Mouse (Mus musculus) hindbrain, embryonic 16.5 days (tissue): Measurements from ENCODE around the gene Zfp697. TPM values are rescaled to one million over a fixed set of nuclear protein-coding genes. Genes with fewer than 3 reads are reported as not detected.

Experiments
- ATAC-seq: fragments of 200-750 bp; cut with Nextera tagmentation; 2 replicates; pipeline ENCODE4 v1.8.0; 2017; ENCODE audit warnings: moderate TSS enrichment, moderate library complexity
- H3K27ac ChIP-seq: fragments of 300-500 bp; sonication (generic); 2 replicates; pipeline ENCODE4 v1.5.1; 2014; ENCODE audit warnings: low read depth, mild to moderate bottlenecking, control low read depth, low read length, moderate library complexity
- H3K27me3 ChIP-seq: fragments of 300-500 bp; sonication (generic); replicated peaks from 2 replicates; pipeline ENCODE4 v1.6.1; 2014; ENCODE audit warnings: low read length; ENCODE audit not compliant: control insufficient read depth, insufficient read depth
- H3K36me3 ChIP-seq: fragments of 300-500 bp; sonication (generic); 2 replicates; pipeline ENCODE4 v1.6.1; 2014; ENCODE audit warnings: mild to moderate bottlenecking, low read length, moderate library complexity, mixed read lengths; ENCODE audit not compliant: control insufficient read depth, insufficient read depth
- H3K4me1 ChIP-seq: fragments of 300-500 bp; sonication (generic); 2 replicates; pipeline ENCODE4 v1.6.1; 2014; ENCODE audit warnings: low read depth, low read length; ENCODE audit not compliant: control insufficient read depth, insufficient read depth
- H3K4me2 ChIP-seq: fragments of 300-500 bp; sonication (generic); 2 replicates; pipeline ENCODE4 v1.6.1; 2014; ENCODE audit warnings: mild to moderate bottlenecking, low read length, control low read depth, moderate library complexity
- H3K4me3 ChIP-seq: fragments of 300-500 bp; sonication (generic); 2 replicates; pipeline ENCODE4 v1.5.1; 2014; ENCODE audit warnings: mild to moderate bottlenecking, low read length, control low read depth, moderate library complexity
- H3K9ac ChIP-seq: fragments of 300-500 bp; sonication (generic); 2 replicates; pipeline ENCODE4 v1.6.1; 2014; ENCODE audit warnings: low read depth, mild to moderate bottlenecking, control low read depth, low read length, moderate library complexity
- H3K9me3 ChIP-seq: fragments of 300-500 bp; sonication (generic); 2 replicates; pipeline ENCODE4 v1.6.1; 2014; ENCODE audit warnings: mild to moderate bottlenecking, low read length, moderate library complexity; ENCODE audit not compliant: control insufficient read depth
- WGBS: fragments of 180-500 bp; shearing (Covaris S2); extraction: QIAGEN DNeasy Blood & Tissue Kit; methylation state at CpG from one replicate; pipeline ENCODE4 v1.1.7; 2014; 5-methylcytosine and 5-hydroxymethylcytosine counted together
- polyA plus RNA-seq: library from polyadenylated mRNA; unstranded; fragments of >200 nt; fragmentation: Nextera tagmentation; extraction: Ambion mirVana; gene quantifications from 2 replicates; pipeline ENCODE4 v1.2.1, GENCODE M21; 2015

Gene Zfp697
- polyA plus RNA-seq, 1 experiment from 2014 or later = 15.1 TPM

- no peak for ATAC-seq
- Histone ChIP-seq H3K4me2 (no peak overlapping the region), H3K27ac (no peak overlapping the region), H3K9ac (no peak overlapping the region), H3K9me3 (no peaks in the 10 kb centered on the region), H3K27me3 (no peaks in the 10 kb centered on the region), H3K4me1 (peaks cover 12% of the 10 kb centered on the region), H3K36me3 (no peaks in the 10 kb centered on the region), H3K4me3 (no peak overlapping the region)
- WGBS = 87% methylated on average over 17 of the region's 17 CpGs
These were observed 41.3 kb upstream of the Zfp697 start for GRCm38 (mm10) chr3:98340818-98341594.

GRCm38 (mm10) chr3:98343235-98343634 is 39.0 kb upstream of the Zfp697 start:
- Histone ChIP-seq H3K4me3 (no peak overlapping the region), H3K9me3 (no peaks in the 10 kb centered on the region), H3K4me1 (peaks cover 4% of the 10 kb centered on the region), H3K4me2 (no peak overlapping the region), H3K27me3 (no peaks in the 10 kb centered on the region), H3K9ac (no peak overlapping the region), H3K36me3 (no peaks in the 10 kb centered on the region), H3K27ac (no peak overlapping the region)
- WGBS = 95% methylated on average over 3 of the region's 3 CpGs
- ATAC-seq = no peak

DNA sequence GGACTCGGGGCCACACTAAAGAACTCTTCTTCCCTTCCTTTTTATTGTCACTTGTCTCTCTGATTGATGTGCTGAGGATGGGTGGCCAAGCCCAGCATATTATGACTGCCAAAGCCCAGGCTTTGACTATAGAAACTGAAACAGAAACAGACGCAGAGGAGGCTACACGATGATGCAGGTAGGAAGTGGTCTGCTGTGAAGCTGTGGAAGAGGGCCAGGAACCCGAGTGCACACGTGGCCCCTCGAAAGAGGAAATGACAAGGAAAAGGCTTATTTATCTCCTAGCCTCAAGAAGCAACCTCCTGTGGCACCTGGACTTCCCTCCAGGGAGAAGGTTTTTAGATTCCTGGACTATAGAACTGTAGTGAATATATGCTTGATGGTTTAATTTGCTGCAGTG is 34.2 kb upstream of the Zfp697 start:
- Histone ChIP-seq H3K9ac (no peak overlapping the region), H3K27me3 (no peaks in the 10 kb centered on the region), H3K27ac (no peak overlapping the region), H3K9me3 (no peaks in the 10 kb centered on the region), H3K4me3 (no peak overlapping the region), H3K4me2 (no peak overlapping the region), H3K4me1 (no peaks in the 10 kb centered on the region), H3K36me3 (no peaks in the 10 kb centered on the region)
- WGBS = 81% methylated on average over 6 of the region's 6 CpGs
- ATAC-seq = no peak

DNA sequence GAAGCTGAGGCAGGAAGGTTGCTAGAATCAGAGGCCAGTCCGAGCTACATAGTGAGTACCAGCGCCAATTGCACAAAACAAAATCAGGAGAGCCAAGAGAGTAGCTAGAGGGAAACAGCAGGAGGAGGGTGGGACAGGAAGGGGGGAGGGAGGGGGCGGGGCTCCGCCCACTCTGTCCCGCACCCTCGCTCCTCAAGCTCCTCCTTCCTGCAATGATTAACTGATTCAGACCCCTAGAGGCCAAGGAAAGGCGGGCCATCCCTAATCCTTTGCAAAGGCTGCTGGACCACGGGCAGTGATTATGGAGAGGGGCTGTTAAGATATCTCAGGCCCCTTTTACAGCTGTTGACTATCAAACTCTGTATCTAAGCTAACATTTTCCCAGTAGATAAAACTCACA is 33.6 kb upstream of the Zfp697 start:
- H3K9ac ChIP-seq = no peak overlapping the region
- H3K27ac ChIP-seq = no peak overlapping the region
- no peaks in the 10 kb centered on the region for H3K9me3 ChIP-seq
- no peaks in the 10 kb centered on the region for H3K4me1 ChIP-seq
- no peaks in the 10 kb centered on the region for H3K36me3 ChIP-seq
- H3K27me3 ChIP-seq = no peaks in the 10 kb centered on the region
- 25% methylated on average over 8 of the region's 8 CpGs for WGBS
- no peak overlapping the region for H3K4me3 ChIP-seq
- H3K4me2 ChIP-seq = no peak overlapping the region
- ATAC-seq = no peak

DNA sequence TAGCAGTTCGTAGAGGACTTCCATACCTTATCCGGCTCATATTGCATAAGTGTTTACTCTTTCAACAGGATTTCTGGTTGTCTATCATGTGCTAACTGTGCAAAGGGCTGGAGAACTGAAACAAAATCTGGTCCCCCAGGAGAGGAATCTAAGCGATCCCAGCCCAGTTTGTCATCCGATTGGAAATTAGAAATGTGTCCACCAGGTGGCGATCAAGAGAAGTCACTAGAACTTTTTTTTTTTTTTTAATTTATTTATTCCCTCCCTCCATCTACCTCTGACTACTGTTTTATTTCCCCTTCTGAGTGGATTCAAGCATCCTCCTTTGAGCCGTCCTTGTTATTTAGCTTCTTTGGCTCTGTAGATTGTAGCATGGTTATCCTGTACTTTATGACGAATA is 28.4 kb upstream of the Zfp697 start:
- Histone ChIP-seq H3K4me3 (no peak overlapping the region), H3K27me3 (no peaks in the 10 kb centered on the region), H3K36me3 (no peaks in the 10 kb centered on the region), H3K9me3 (no peaks in the 10 kb centered on the region), H3K27ac (no peak overlapping the region), H3K9ac (no peak overlapping the region), H3K4me1 (peaks cover 4% of the 10 kb centered on the region; the same call in 1 of the 2 replicates), H3K4me2 (no peak overlapping the region)
- WGBS = 30% methylated on average over 7 of the region's 7 CpGs
- ATAC-seq = no peak

DNA sequence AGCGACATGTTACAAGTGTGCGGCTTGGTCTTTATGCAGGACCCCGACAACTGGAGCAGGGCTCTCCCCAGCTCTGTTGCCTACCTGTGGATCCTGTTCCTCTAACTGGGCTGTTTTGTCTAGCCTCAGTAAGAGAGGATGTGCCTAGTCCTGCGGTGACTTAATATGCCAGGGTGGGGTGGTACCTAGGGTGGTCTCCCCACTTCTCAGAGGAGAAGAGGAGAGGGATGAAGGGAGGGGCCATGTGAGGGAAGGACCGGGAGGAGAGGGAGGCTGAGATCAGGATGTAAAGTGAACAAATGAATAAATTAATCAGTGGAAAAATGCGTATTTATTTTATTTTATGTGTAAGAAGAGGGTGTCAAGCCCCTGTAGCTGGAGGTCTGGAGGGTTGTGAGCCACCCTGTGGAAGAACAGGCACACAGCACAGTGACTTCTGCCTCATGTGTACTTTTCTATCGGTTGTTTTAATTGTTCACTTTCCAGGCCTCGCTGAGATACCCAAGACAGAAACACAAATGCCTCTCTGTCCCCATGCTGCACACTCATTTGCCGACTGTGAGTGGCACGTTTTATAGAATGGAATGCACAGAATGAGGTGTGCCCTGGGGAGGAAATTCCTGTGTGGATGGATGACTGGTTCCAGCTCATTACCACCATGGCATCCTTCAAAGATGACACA is 26.8 kb upstream of the Zfp697 start:
- no peaks in the 10 kb centered on the region for H3K9me3 ChIP-seq
- H3K4me3 ChIP-seq = no peak overlapping the region
- H3K4me1 ChIP-seq = peaks cover 4% of the 10 kb centered on the region; the same call in 1 of the 2 replicates
- no peak overlapping the region for H3K9ac ChIP-seq
- ATAC-seq = peak; percentile 76
- H3K4me2 ChIP-seq = no peak overlapping the region
- no peaks in the 10 kb centered on the region for H3K36me3 ChIP-seq
- H3K27ac ChIP-seq = no peak overlapping the region
- H3K27me3 ChIP-seq = no peaks in the 10 kb centered on the region
- 56% methylated on average over 10 of the region's 10 CpGs for WGBS

DNA sequence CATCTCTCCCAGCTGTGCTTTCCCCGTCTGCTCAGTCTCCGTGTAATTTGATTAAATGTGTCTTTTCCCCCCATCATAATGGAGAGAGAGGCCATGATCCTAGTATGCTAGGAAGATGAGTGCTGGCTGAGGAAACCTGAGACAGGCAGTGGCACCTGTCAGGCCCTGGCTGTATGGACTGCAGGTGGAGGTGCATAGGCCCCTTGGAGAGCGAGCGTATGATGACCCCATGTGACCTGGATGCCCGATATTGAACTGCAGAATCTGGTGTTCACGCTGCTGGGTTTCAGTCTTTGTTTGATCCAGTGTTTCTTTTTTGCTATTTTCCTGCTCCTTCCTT is 26.3 kb upstream of the Zfp697 start:
- no peak overlapping the region for H3K27ac ChIP-seq
- WGBS = 55% methylated on average over 6 of the region's 6 CpGs

DNA sequence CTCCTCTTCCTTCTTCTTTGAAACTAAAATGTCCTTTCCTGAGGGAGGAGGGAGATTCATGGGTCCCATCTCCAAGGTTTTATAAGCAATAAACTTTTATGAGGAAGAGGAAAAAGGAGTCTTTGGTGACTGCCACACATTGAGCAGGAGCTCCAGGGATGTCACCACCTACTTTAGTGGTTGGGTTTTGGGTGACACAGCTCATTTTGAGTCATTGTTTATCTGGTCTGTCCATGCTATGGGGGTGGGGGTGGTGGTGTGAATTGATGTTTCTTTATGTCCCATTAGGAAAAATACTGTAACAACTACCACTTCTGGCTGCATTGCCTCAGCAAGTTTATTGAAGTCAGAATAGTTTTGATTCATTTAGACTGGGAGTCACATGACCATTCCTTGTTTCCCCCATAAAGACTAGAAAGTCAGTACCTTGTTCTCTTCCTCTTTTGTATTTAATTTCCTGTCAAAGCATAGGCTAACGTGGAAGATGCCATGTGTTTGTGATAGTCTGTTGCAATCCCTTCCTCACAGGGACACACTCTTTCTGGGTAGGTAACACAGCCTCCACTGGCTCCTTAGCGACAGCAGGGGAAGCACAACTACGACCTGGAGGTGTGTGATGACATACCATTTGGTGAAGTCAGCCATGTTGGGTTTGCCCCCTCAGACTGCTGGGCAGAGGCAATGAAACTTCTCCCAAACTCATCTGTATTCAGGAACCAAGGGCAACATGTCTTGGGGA is 25.5 kb upstream of the Zfp697 start:
- H3K4me1 ChIP-seq = peaks cover 4% of the 10 kb centered on the region; the same call in 1 of the 2 replicates
- H3K36me3 ChIP-seq = no peaks in the 10 kb centered on the region
- H3K27me3 ChIP-seq = no peaks in the 10 kb centered on the region
- no peak overlapping the region for H3K9ac ChIP-seq
- no peaks in the 10 kb centered on the region for H3K9me3 ChIP-seq
- no peak overlapping the region for H3K4me2 ChIP-seq
- no peak overlapping the region for H3K27ac ChIP-seq
- H3K4me3 ChIP-seq = no peak overlapping the region
- 70% methylated on average over 3 of the region's 3 CpGs for WGBS
- ATAC-seq = no peak

More for the DNA sequence above, 26.3 kb upstream of the Zfp697 start:
- no peak; the same call in 1 of the 2 replicates for ATAC-seq
- Histone ChIP-seq H3K36me3 (no peaks in the 10 kb centered on the region), H3K4me1 (peaks cover 4% of the 10 kb centered on the region; the same call in 1 of the 2 replicates), H3K9ac (no peak overlapping the region), H3K4me3 (no peak overlapping the region), H3K9me3 (no peaks in the 10 kb centered on the region), H3K4me2 (no peak overlapping the region), H3K27me3 (no peaks in the 10 kb centered on the region)

DNA sequence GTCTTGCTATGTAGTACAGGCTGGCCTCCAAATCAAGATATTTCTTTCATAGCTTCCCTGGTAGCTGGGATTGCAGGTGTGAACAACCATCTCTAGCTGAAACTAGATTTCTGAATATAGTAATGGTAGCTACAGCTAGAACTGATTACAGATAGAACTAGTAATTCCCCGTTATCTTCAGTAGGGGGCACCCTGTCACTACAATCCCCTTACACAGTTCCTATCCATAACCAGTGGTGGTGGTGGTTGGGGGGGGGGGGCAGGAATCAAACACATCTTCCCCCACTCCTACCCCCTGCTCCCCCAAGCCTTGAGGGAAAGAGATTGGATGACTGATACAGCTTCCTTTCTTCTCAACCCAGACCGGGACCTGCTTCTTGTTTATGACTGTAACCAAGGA is 19.5 kb upstream of the Zfp697 start:
- H3K4me2 ChIP-seq = no peak overlapping the region
- H3K27ac ChIP-seq = no peak overlapping the region
- no peaks in the 10 kb centered on the region for H3K4me1 ChIP-seq
- no peak for ATAC-seq
- H3K27me3 ChIP-seq = no peaks in the 10 kb centered on the region
- no peaks in the 10 kb centered on the region for H3K36me3 ChIP-seq
- H3K9me3 ChIP-seq = no peaks in the 10 kb centered on the region
- no peak overlapping the region for H3K9ac ChIP-seq
- 42% methylated on average over 2 of the region's 2 CpGs for WGBS
- no peak overlapping the region for H3K4me3 ChIP-seq
